Mouse (Mus musculus): Measurements from ENCODE around the gene Icmt. TPM values are rescaled to one million over a fixed set of nuclear protein-coding genes. Genes with fewer than 3 reads are reported as not detected.

Icmt gene
- total and polyA plus RNA-seq, 2 experiments from 2014 or later: 16.4 to 42.6 TPM

- H3K27me3 ChIP-seq (ENCODE audit: insufficient read depth, low read length): no peaks in the 10 kb centered on the region
- ATAC-seq (no peak), DNase-seq (ENCODE audit: low spot score) (peak; percentile 45)
- peaks cover 30% of the 10 kb centered on the region for H3K36me3 ChIP-seq (ENCODE audit: insufficient read depth, low read length)
- TF ChIP-seq CTCF (IDR thresholded peaks at IDR 0.05; ENCODE audit: low read depth): peak; percentile 59
- no peak overlapping the region for H3K9ac ChIP-seq (replicated peaks; ENCODE audit: low read length)
- H3K4me2 ChIP-seq (ENCODE audit: low read depth, low read length): no peak overlapping the region
- peaks cover 10% of the 10 kb centered on the region for H3K4me1 ChIP-seq (ENCODE audit: insufficient read depth, low read length)
- no peaks in the 10 kb centered on the region for H3K9me3 ChIP-seq (ENCODE audit: low read length)
- WGBS: 84% methylated on average over 6 of the region's 6 CpGs
- no peak overlapping the region for H3K27ac ChIP-seq
- H3K4me3 ChIP-seq (ENCODE audit: low read length): no peak overlapping the region
These were observed 31.7 kb downstream of the Icmt start for GRCm38 (mm10) chr4:152328691-152329090.

- TF ChIP-seq CTCF (IDR thresholded peaks at IDR 0.05; ENCODE audit: low read depth): peak; percentile 99
- Histone ChIP-seq H3K4me1 (ENCODE audit: insufficient read depth, low read length) (no peaks in the 10 kb centered on the region), H3K4me2 (ENCODE audit: low read depth, low read length) (no peak overlapping the region), H3K9me3 (ENCODE audit: low read length) (no peaks in the 10 kb centered on the region), H3K9ac (replicated peaks; ENCODE audit: low read length) (no peak overlapping the region), H3K27me3 (ENCODE audit: insufficient read depth, low read length) (no peaks in the 10 kb centered on the region), H3K4me3 (ENCODE audit: low read length) (no peak overlapping the region), H3K27ac (no peak overlapping the region), H3K36me3 (ENCODE audit: insufficient read depth, low read length) (peaks cover 37% of the 10 kb centered on the region)
- ATAC-seq (peak; percentile 81), DNase-seq (ENCODE audit: low spot score) (peak; percentile 89)
- 30% methylated on average over 2 of the region's 2 CpGs for WGBS
These were observed 35.9 kb downstream of the Icmt start for GRCm38 (mm10) chr4:152332952-152333351.

GRCm38 (mm10) chr4:152333587-152333986, 36.6 kb downstream of the Icmt start:
- Histone ChIP-seq H3K9me3 (ENCODE audit: low read length) (no peaks in the 10 kb centered on the region), H3K9ac (replicated peaks; ENCODE audit: low read length) (no peak overlapping the region), H3K27ac (no peak overlapping the region), H3K36me3 (ENCODE audit: insufficient read depth, low read length) (peaks cover 36% of the 10 kb centered on the region), H3K27me3 (ENCODE audit: insufficient read depth, low read length) (no peaks in the 10 kb centered on the region), H3K4me2 (ENCODE audit: low read depth, low read length) (no peak overlapping the region), H3K4me3 (ENCODE audit: low read length) (no peak overlapping the region), H3K4me1 (ENCODE audit: insufficient read depth, low read length) (no peaks in the 10 kb centered on the region)
- TF ChIP-seq CTCF (IDR thresholded peaks at IDR 0.05; ENCODE audit: low read depth): no peak
- ATAC-seq (no peak), DNase-seq (ENCODE audit: low spot score) (no peak)
- WGBS: 84% methylated on average over 12 of the region's 12 CpGs

DNA sequence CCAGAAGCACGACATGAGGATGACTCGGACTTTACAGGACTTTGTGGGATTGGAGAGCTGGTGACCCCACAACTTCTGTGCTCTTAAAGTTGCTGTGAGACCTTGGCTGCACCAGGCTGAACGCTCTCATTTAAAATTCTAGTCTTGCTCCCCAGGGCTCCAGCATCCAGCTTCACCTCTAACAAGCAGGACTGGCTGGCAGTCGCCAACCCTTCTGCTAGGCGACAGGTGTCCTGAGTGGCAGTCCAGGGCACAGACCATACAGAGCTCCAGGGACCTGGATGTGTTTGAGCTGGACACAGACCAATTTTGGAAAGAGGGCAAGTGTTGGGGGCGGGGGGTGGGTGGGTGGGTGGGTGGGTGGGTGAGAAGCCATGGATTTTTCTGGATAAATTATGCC, 40.7 kb downstream of the Icmt start:
- Histone ChIP-seq H3K27me3 (ENCODE audit: insufficient read depth, low read length) (no peaks in the 10 kb centered on the region), H3K36me3 (ENCODE audit: insufficient read depth, low read length) (peaks cover 7% of the 10 kb centered on the region; the same call in 1 of the 2 replicates), H3K27ac (no peak overlapping the region), H3K9me3 (ENCODE audit: low read length) (no peaks in the 10 kb centered on the region), H3K9ac (replicated peaks; ENCODE audit: low read length) (no peak overlapping the region), H3K4me1 (ENCODE audit: insufficient read depth, low read length) (0 out of 2 replicates have a peak, but pooled peaks cover 5% of the 10 kb centered on the region), H3K4me3 (ENCODE audit: low read length) (no peak overlapping the region), H3K4me2 (ENCODE audit: low read depth, low read length) (no peak overlapping the region)
- ATAC-seq (no peak), DNase-seq (ENCODE audit: low spot score) (peak; percentile 25)
- TF ChIP-seq CTCF (IDR thresholded peaks at IDR 0.05; ENCODE audit: low read depth): no peak
- 19% methylated on average over 6 of the region's 6 CpGs for WGBS

GRCm38 (mm10) chr4:152338419-152339292, 41.6 kb downstream of the Icmt start, which contains the start of gene Chd5:
Gene Chd5 (plus strand): TSS chr4:152338651.
- Histone ChIP-seq H3K27me3 (ENCODE audit: insufficient read depth, low read length) (no peaks in the 10 kb centered on the region), H3K9ac (replicated peaks; ENCODE audit: low read length) (peak within 1 kb of the TSS; percentile 94), H3K4me2 (ENCODE audit: low read depth, low read length) (peak within 1 kb of the TSS; percentile 89), H3K4me3 (ENCODE audit: low read length) (peak within 1 kb of the TSS; percentile 71), H3K27ac (peak within 1 kb of the TSS; percentile 82), H3K9me3 (ENCODE audit: low read length) (no peaks in the 10 kb centered on the region), H3K4me1 (ENCODE audit: insufficient read depth, low read length) (0 out of 2 replicates have a peak, but pooled peaks cover 5% of the 10 kb centered on the region), H3K36me3 (ENCODE audit: insufficient read depth, low read length) (peaks cover 7% of the 10 kb centered on the region; the same call in 1 of the 2 replicates)
- peak; percentile 81 for DNase-seq (ENCODE audit: low spot score)
- under 1% methylated on average over 48 of the region's 120 CpGs for WGBS
- peak; percentile 52 for ATAC-seq
- TF ChIP-seq CTCF (IDR thresholded peaks at IDR 0.05; ENCODE audit: low read depth): no peak

- TF ChIP-seq CTCF (IDR thresholded peaks at IDR 0.05; ENCODE audit: low read depth): no peak
- Histone ChIP-seq H3K9ac (replicated peaks; ENCODE audit: low read length) (peak overlapping the region; percentile 94), H3K27ac (peak overlapping the region; percentile 82; the same call in 1 of the 2 replicates), H3K4me2 (ENCODE audit: low read depth, low read length) (peak overlapping the region; percentile 89), H3K36me3 (ENCODE audit: insufficient read depth, low read length) (peaks cover 2% of the 10 kb centered on the region; the same call in 1 of the 2 replicates), H3K4me1 (ENCODE audit: insufficient read depth, low read length) (0 out of 2 replicates have a peak, but pooled peaks cover 5% of the 10 kb centered on the region), H3K4me3 (ENCODE audit: low read length) (peak overlapping the region; percentile 71), H3K27me3 (ENCODE audit: insufficient read depth, low read length) (no peaks in the 10 kb centered on the region), H3K9me3 (ENCODE audit: low read length) (no peaks in the 10 kb centered on the region)
- DNase-seq (ENCODE audit: low spot score) (no peak), ATAC-seq (peak; percentile 34; the same call in 1 of the 2 replicates)
- WGBS: 3% methylated on average over 17 of the region's 26 CpGs
These were observed 42.3 kb downstream of the Icmt start for GRCm38 (mm10) chr4:152339293-152339790.
